Mouse (Mus musculus) left cerebral cortex, postnatal 14 days (tissue): ENCODE results near the gene Gskip. TPM values are rescaled to one million over a fixed set of nuclear protein-coding genes. Genes with fewer than 3 reads are reported as not detected.

Experiments
- DNase-seq, 2 experiments: peaks; one replicate each; pipeline ENCODE4 v3.0.0; 2021 to 2022; ENCODE audit warnings: low spot score in 2 of 2, mixed read lengths in 1 of 2
- intact Hi-C: fragments of 180-260 bp; cut with DNase I; formaldehyde crosslinking; loops from one replicate; pipeline ENCODE4 v1.15.1; 2025
- long read RNA-seq, 2 experiments: library from polyadenylated mRNA; stranded (forward); transcript quantifications; one replicate each; pipeline ENCODE4 v2.0.0; 2021
- total RNA-seq, 2 experiments: library from RNA; stranded (reverse); gene quantifications; 2 replicates each; pipeline ENCODE4 v1.2.3; 2021

Gene Gskip
- total RNA-seq: 10 to 100 TPM; 16.2 to 17.5 TPM
- long read RNA-seq, experiment 1, transcript Gskip-201 (3 exons, 2,720 nt): major isoform, 15 of 17 reads
- long read RNA-seq, experiment 1, partial matches to known transcripts: 2 of 17 reads
- long read RNA-seq, experiment 1, other reads (novel, unspliced or antisense): 0 of 17 reads
- long read RNA-seq, experiment 2, transcript Gskip-201 (3 exons, 2,720 nt): major isoform, 21 of 26 reads
- long read RNA-seq, experiment 2, partial matches to known transcripts: 2 of 26 reads
- long read RNA-seq, experiment 2, other reads (novel, unspliced or antisense): 2 of 26 reads

DNA sequence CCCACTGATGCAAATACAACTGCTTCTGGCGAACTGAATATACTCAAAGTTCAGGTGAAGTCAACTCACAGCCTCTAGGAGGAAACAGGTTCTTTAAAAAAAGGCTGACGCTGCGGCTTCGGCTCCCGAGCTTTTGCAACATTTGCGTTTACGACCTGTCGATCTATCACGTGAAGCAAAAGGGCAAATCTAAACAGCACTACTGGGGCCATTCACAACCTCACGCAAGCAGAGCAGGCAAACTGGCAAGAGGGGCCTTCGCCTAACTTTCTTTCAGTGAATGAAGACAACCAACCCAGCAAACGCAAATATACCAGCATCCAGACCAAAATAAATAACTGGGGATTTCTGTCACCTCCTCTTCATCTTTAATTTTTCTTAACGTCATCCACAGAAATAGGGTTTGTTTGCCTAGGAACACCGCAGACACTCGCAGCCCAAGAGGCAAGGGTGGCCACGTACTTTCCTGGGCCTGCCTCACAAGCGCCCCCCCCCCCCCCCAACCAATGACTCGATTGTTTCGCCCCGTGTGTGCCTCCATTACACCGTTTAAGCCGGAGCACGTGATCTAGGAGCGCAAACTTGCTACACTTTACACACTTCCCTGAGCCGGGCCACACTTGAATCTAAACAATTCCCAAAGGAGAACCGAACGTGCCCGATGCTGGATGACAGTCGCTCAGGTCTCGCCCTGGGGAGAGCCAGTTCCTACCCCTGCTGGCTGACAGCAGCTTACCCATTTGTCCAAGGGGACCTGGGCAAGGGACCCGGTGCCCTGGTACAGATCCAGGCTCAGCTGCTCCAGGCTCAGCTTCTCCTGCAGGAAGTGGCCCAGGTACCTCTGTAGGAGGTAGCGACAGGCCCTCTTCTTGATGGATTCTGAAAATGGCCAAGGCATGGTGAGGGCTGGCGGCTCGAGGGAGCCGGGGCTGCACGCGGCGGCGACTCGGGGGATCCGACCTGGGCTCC, at the start of gene Gskip:
TSS of gene Gskip (plus strand) at position 897 of the 969 bp plus-strand sequence.
- peak; percentile 25 to 56 for DNase-seq
- intact Hi-C loops: loop anchor here (5.0 kb wide), 1 partner anchor 38 kb away; no protein-coding TSS in a partner anchor

DNA sequence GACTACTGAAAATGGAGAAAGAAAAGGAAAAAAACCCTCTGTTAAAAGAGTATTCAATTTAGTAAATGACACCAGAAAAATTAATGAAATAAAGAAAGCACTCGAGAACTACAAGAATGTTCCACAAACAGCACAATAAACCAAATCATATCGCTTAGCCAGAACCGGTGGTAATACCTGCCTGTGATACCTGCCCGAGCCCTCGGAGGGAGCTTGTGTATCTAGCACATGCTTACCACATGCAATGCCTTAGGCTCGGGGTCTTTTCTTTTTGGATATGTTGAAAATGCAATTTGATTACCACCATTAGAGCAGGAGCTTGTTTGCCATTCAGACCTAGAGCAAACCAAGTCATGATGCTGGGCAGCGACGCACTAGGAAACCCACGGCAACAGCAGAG, 48.1 kb upstream of the Gskip start:
- DNase-seq: no peak
- intact Hi-C loops: no loop called here

DNA sequence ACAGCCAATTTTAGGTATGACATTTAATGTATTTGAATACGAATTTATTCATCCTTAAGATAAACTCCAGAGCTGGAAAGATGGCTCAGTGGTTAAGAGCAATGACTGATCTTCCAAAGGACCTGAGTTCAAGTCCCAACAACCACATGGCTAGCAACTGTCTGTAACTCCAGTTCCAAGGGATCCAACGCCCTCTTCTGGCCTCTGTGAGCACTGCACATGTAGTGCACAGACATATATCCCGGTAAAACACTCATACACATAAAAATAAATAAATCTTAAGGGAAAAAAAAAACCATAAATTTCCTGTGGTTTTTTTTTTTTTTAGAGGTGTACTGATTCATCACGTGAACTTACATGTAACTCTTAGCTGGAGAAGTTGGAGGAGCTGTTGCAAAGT, 47.1 kb upstream of the Gskip start:
- DNase-seq: no peak
- intact Hi-C loops: no loop called here

DNA sequence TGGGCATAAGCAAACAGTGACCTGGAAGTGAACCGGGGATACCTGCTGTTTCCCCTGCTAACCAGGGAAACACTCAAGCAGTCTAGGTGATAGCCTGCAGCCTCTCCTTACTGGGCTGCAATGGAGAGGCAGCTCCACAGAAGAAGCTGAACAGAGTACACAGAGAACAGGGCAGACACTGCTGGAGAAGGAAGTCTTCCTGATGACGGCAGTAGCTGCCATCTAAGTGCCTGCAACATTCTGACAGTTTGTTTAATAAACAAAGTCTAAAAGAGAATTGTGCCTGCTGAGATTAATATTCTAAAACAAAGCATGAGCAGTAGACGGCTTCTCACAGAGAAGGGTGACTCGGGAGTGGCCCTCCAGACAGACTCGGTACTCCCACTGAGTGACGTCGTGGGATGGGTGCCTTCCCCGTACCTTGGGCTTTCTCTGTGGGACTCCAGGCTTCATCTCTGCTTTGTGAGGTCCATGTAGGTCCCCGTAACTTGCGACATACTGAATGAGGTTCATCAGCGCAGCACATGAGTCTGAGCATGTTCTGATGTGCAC, 41.8 kb upstream of the Gskip start:
- DNase-seq: no peak
- intact Hi-C loops: no loop called here

DNA sequence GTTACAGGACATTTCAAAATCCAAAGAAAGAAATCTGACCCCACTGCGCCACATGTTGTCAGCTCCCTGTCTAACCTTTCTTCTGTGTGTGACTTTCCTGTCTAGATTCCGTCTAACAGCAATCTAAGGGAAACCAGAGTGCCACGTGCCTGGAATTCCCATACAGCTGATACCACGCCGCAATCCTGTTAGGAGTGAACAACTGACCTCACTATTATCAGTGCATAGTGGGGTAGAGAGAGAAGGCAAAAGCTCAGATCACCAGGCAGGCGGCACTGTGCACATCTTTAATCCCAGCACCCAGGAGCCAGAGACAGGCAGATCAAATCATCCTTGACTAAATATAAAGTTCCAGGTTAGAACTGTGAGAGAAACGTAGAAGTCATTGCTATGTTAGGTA, 28.8 kb upstream of the Gskip start:
- intact Hi-C loops: no loop called here

DNA sequence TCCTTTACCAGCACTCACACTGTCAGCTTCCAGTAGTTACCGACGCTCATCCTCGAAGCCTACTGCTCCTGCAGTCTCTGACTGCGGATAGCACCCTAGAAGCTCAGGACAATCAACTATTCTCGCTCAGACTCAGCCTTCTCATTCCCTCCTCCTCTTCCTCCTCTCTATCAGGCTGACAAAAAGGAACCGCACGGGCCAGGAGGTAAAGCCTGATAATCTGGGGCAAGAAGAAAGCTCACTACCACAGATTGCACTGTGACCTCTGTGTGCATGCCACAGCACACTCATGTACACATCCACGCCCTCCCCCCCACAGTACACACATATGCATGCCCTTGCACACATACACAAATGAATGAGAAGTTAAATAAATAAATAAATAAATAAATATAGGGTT, 8.4 kb upstream of the Gskip start:
- no peak for DNase-seq
- intact Hi-C loops: no loop called here

More for the DNA sequence above, 28.8 kb upstream of the Gskip start:
- DNase-seq: no peak

DNA sequence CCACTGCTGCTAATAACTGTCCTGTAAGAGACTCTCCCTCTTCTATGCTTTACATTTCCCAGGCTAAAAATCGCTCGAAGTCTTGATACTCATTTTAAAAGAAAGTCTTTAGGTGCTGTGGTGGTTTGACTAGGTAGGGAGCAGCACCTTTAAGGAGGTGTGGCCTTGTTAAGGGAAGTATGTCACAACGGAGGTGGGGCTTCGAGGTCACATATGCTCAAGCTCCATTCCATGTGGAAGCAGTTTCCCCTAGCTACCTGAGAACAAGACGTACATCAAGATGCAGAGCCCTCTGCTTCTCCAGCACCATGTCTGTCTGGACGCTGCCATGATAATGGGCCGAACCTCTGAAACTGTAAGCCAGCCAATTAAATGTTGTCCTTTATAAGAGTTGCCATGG, 6.4 kb upstream of the Gskip start:
- DNase-seq: no peak
- intact Hi-C loops: no loop called here

DNA sequence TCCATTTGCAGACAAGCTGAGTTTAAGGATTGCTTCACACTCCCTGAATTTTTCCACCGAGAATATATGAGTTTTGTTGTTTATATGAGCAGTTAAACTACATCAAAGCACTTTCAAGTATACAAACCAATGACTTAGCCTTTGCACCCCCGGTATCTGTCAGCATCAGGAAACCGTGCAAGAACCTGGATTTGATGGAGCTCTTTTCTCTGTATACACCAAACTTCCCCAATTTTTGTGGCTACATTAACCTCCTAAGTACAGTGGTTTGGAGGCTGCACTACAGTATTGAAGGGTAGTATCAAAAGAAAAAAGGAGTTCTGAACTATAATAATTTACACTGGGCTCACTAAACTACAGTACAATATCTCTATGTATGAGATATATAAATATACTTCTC, 5.9 kb upstream of the Gskip start:
- no peak for DNase-seq
- intact Hi-C loops: no loop called here

DNA sequence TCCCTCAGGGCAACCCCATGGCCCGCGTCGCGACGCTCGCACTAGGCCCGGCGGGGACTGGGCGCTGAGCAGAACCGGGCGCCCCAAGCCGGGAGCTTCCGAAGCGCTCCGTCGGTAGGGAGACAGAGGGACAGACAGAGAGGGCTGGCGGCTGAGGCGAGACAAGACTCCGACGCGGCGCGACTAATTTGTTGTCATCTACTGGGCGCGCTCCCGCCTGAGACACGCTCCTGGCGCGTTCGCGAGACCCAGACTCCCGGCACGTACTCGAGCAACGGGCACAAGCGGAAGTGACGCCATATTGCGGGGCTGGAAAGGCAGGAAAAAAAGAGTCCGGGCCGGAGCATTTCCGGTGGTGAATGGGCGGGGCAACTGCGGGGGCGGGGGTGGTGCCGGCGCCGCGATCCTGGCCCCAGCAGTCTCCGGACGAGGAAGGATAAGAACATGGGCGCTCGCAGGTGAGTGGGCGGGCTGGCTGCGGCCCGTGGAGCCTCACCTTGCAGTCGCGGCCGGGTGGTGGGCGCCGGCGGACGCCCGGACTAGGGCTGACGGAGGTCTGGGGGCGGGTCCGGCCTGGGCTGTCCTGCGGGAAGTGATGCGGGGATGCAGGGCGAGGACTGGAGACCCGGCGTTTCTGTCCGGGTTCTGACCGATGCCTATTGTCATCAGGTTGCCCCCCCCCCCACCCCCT, 517 bp downstream of the Gskip start, which contains the start of gene Atg2b:
TSS of gene Atg2b (minus strand) at position 211 of the 691 bp plus-strand sequence.
- DNase-seq: peak; percentile 97

DNA sequence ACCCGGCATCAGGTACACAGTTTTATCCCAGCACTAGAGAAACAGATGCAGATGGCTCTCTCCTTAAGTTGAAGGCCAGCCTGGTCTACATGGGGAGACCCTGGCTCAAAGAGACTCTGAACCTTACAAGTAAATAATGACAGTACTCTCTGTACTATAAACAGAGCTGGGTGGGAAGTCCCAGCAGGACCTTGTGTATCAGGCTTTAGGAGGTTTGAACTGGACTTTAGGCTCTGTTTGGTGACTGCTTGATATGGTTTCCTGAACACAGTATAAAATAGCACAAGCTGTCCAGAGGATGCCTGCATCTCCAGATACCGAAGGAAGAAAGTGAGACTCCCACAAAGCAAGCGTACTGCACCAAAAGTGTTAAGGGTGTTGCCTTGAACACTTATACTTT, 2.2 kb downstream of the Gskip start:
- intact Hi-C loops: no loop called here
- no peak for DNase-seq

More for the DNA sequence above, 517 bp downstream of the Gskip start, which contains the start of gene Atg2b:
- intact Hi-C loops: no loop called here

DNA sequence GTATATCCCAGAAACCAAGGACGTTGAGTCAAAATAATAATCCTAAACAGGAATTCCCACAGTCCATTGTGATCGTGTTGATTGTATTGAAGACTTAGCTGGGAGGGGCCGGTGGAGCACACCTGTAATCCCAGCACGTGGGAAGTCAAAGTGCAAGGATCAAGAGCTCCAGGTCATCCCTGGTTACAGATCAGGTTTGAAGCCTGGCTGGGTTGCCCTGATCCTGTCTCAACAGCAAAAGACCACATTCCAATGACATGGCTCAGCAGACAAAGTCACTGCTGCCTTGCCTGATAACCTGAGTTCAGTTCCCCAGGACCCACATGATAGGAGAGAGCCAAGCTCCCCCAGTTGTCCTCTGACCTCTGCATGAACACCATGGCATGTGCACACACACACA, 2.8 kb downstream of the Gskip start:
- DNase-seq: no peak
- intact Hi-C loops: no loop called here

DNA sequence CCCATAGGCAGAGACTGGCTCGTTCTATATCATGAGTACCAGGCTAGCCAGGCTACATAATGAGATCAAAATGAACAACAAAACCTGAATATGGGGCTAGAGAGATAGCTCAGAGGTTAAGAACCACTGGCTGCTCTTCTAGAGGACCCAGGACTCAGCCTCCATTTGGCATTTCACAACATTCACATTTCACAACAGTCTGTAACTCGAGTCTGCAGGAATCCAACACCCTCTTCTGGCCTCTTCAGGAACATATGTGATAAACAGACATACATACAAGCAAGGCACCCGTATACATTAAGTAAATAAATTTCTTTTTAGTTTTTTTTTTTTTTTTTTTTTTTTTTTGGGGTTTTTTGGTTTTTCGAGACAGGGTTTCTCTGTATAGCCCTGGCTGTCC, 3.9 kb downstream of the Gskip start:
- intact Hi-C loops: no loop called here

DNA sequence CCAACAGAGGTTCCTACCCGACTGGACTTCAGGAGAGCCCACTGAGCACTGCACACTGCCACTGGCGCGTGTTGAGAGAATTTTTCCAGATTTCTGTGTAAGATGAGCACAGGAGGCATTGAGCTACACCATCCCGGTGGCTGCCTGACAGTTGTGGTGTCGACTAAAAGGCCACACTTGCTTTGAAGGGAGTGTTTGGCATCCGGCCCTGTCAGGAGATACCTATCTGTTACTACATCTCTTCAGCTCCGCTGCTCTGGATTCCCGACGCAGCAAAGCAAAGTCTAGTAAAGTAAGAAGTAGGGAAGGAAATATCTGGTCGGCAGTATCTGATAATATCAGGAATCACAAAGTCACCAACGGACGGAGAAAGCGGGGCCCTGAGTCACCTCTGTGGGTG, 4.8 kb downstream of the Gskip start:
- intact Hi-C loops: no loop called here
- DNase-seq: no peak

More for the DNA sequence above, 3.9 kb downstream of the Gskip start:
- DNase-seq: no peak

DNA sequence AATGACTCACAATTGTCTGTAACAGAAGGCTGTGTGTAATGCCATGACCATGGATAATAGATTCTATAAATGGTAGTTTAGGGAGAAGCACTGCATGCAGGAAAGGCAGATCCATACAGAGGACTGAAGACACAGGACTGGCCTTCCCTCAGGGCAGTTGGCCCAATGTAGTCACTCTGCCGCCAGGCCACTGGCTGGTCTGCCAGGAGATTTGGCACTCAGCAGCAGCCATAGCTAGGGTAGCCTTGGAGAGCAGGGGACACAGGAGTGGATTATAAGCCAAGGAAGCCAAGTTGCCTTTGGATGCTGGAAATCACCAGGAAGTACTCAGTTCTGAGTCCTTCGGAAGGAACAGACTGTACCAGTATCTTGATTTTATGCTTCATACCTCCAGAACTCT, 9.4 kb downstream of the Gskip start:
- intact Hi-C loops: no loop called here
- no peak for DNase-seq

DNA sequence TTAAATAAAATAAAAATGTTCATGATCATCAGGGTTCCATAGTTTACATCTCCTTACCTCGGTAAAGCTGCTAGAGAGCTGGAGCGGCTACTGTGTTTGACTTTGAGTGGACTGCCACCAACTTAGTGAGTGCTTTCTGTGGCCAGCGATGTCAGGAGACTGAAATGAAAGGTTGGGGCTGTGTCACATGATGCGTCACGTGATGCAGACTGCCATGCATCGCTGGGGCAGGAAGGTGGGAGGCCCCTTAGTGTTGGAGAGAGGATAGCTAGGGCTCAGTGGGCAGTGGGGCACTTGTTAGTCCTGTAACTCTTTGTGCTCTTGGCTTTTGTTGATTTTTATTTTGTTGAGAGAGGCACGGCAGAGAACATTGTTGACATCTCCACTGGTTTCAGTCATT, 11.2 kb downstream of the Gskip start:
- intact Hi-C loops: no loop called here
- DNase-seq: no peak

DNA sequence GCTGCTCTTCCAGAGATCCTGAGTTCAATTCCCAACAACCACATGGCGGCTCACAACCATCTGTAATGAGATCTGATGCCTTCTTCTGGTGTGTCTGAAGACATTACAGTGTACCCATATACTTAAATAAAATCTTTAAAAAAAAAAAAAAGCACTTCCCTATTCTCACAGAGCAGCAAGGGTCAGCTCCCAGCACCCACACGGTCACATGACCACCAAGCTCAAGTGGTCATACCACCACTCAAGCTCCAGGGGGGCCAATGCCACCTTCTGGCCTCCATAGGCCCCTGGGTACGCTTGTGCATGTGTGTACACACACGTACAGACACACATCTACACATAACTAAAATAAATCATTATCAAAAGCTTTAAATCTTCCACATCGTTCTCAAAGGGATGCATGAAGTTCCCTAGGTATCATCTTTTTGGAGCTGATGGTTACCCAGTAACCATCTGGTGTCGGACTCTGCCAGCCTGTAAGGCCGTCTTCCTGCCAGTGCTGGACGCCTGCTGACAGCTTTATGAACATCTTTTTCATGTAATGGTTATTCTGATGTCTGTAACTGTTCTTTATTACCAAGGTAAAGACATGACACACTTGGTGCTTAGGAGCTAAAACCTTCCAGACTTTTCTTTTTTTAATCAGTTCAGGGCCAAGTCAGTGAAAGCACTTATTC, 12.6 kb downstream of the Gskip start:
- no peak for DNase-seq
- intact Hi-C loops: no loop called here

DNA sequence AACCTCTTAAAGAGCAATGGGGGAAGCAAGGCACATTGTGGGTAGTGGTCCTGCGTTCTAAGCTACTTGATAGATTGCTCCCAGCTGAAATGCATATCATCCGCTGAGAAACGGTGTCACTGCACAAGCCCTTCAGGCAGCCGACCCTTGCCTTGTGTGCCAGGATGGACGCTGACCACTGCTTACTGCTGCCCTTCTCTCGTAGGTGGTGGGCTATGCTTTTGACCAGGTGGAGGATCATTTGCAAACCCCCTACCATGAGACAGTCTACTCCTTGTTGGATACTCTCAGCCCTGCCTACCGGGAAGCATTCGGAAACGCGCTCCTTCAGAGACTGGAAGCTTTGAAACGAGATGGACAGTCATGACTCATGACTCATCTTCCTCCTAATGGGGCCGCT, 15.8 kb downstream of the Gskip start:
- no peak for DNase-seq

DNA sequence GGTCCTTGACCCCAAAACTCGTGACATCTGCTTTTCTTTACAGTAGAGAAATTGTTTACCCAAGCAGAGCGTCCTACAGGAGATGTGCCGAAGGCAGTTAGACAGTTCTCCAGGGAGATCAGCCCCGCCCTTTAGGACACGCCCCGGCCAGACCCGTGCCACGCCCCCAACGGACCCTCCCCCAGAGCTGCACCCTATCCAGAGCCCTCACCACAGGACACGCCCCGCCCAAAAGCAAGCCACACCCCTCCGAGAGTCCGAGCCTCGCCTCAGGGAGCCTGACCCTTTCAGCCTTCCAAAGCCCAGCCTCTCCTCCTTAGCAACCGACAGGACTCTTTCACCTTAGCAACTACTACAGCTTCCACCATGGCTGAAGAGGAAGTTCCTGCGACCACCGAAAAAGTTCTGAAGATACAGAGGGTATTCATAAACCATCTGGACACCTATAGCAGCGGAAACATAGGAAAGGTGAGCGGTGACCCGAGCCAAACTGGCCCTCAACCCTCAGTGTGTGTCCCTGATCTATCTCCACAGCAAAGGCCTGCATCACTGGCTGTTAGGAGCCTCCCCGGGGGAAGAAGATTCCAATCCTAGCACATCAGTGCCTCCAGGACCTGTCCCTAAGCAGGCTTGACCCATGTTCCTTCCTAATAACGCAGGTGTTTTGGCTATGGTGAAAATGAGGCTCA, 21.3 kb downstream of the Gskip start, which contains the start of gene Ak7:
TSS of gene Ak7 (plus strand) at position 178 of the 689 bp plus-strand sequence.
- intact Hi-C loops: no loop called here
- peak in 1 of 2 experiments; percentile 22 for DNase-seq

More for the DNA sequence above, 15.8 kb downstream of the Gskip start:
- intact Hi-C loops: no loop called here
